Mouse (Mus musculus) gastrocnemius, postnatal 25 days (tissue): Measurements from ENCODE around the gene Spem1. TPM values are rescaled to one million over a fixed set of nuclear protein-coding genes. Genes with fewer than 3 reads are reported as not detected.

Experiments used
- DNase-seq: peaks from one replicate; pipeline ENCODE4 v3.0.0; 2022
- total RNA-seq, 2 experiments: library from RNA; stranded (reverse); gene quantifications; 1 replicate in 1 of 2; 2 replicates in 1 of 2; pipeline ENCODE4 v1.2.3; 2021

The Spem1 gene
- total RNA-seq, 2 experiments from 2014 or later: not detected

DNA sequence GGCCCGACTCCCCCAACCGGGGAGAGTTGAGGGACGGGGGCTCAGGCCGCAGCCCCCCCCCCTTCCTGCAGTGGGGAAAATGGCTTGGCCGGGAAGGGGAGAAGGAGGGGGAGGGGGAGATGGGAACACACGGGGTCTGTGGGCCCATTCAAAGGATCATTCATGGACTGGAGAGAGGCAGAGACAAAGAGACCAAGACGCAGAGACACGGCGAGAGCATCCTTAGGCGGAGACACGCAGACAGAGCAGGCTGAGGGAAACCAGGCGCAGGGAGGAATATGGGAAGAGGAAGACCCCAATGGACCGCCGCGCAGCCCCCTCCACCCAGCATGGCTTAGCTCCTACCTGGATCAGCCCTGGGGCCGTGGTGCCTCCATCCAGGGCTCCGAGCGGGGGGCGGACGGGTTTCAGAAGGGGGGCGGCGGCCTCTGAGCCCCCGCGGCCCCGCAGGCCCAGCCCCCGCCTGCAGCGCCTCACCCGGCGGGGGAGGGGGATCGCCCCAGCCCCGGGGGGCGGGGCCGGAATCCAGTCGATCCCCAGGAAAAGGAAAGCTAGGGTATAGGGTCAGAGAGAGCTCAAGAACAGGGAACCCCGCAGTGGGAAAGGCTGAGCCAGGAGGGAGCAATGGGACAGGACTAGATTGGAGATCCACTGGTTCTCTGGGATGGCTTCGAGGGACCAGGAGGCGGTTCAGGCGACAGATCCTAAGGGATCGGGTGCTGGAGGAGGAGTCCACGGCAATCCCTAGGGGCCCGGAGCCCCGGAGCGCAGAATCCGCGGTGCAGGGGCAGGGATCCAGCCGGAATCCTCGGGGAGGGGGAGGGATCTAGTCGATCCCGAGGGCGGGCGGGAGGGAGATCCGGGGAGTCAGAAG, 15.0 kb upstream of the Spem1 start:
- DNase-seq: peak; percentile 58

DNA sequence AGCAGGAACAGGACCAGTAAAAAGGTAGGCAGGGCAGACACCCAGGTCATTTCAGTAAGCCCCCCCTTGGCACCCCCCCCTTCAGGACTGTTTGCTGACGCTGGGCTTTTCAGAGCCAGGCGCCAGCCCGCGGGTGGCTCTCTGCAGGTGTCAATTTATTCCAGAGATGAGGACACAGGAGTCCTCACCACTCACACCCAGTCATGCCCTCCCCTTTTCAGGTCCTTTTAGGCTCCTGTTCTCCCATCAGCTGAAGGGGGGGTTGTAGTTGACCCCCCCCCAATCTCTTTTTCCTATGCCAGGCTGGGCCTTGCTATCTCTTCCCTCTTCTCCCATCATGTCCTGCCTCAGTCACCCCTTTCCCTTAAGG, 14.0 kb upstream of the Spem1 start:
- no peak for DNase-seq

DNA sequence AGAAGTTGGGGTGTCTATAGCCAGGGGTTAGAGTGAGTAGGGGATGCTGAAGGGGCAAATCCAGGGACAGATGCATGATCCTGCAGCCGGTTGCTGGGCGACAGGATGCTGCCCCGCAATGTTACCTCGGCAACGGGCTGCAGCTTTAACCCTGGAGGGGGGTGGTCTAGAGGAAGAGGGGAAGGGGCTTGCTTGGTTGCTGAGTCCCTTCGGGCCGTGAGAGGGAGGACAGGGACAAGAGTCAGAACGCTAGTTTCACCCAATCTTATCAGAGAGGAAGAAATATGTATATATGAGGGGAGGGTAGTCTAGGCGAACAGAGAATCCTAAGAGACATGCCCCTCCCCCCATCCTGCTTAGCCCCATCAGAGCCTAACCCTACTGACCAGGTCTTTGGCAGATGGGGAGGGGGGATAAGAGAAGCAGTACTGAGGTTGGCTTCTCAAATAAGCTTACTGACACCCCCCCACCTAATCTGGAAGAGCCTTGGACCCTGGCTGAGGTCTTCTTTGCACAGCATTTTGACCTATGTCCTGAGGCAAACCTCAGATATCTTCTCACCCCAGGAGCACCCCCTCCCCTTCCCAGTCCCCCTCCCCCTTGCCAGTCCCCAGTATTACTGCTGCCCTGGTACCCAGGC, 13.5 kb upstream of the Spem1 start:
- DNase-seq: no peak

DNA sequence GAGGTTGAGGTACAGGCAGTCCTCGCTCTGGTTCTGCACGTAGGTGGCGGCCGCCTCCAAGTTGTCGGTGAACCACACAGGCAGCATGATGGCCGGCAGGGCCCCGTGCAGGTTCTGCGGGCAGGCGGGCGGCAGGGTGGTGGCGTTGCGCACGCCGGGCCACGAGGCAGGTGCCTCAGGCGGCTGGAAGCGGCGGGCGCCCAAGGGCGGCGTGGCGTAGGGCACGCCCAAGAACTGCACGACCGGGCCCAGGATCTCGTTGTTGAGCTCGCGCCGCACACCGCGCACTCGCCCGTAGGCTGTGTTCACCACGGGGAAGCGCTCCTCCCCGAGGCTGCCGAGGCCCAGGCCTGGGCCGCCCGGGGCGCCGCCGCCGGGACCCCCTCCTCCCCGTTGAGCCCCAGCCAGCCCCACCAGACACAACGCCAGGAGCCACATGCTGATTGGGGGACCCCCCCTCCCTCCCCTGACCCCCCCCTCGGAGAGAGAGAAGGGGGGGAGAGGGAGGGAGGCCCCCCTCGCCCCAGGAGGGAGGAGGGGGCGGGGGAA, 12.1 kb upstream of the Spem1 start:
- no peak for DNase-seq

DNA sequence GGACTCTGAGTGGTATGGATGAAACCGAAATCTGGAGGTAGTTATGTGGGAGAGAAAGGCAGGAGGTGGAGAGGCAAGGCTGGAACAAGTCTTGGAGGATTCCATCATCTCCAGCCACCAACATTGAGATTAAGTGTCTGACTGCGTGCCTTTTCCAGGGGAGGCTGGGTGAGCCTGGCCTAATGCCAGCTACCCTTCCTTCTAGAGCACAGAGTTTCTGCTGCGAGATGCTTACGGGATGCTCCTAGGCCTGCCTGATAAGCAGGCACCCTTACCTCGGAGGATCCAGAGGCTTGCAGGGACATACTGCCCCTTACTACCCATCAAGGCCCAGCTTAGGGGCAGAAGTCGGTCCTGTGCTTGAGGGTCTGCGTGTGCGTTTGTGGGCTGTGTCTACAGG, 11.6 kb upstream of the Spem1 start:
- no peak for DNase-seq

DNA sequence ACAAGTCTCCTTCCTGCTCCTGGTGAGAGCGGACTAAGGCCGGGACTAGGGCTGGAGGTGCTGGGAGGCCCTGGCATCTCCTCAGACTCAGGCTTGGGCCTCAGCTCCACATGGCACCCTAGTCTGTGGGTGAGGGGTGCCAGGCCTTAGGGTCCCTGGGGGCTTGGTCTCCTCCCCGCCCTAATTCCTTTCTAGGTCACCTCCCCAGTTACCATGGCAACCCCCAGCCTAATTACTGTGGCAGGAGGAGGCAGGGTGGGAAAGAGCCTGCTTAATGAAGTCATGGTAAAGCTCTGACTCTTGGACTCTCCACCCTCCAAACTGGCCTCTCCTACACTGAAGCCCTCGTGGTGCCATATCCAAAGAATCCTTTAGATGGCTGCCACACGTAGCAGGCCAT, 6.9 kb upstream of the Spem1 start:
- no peak for DNase-seq

DNA sequence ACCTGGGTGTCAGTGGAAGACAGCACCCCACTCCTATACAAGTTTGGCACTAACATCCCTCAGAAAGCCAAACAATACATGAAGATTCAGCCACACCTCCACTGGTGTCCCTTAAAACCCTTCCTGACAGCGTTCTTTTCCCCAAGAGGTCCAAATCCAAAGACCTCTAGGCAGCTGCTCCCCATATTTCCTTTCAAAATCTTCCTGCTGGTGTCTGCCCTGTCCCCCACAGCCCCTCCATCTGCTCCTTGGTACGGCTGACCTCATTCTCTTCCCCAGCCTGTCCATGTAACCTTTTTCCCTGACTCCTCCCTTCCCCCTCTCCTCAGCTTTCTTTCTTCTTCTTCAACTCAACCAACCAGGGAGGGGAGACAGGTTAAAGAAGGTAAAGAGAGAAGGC, 1.5 kb upstream of the Spem1 start:
- DNase-seq: no peak

DNA sequence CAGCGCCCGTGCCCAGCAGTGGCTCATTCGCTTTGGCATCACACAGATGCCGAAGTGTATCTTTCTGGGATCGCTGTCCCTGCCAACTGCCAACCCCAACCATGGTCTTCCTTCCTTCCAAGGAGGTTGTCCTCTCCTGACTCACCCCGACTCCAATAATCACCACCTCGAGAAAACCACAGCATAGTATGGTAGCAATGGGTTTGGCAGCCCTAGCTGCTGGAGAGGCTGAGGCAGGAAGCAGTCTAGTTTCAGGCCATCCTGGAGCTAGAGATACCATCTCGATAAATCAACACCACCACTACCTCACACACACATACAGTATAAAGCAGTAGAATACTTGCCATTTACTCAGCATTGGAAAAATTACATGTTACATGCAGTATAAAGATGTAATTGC, 3.1 kb downstream of the Spem1 start:
- DNase-seq: no peak

DNA sequence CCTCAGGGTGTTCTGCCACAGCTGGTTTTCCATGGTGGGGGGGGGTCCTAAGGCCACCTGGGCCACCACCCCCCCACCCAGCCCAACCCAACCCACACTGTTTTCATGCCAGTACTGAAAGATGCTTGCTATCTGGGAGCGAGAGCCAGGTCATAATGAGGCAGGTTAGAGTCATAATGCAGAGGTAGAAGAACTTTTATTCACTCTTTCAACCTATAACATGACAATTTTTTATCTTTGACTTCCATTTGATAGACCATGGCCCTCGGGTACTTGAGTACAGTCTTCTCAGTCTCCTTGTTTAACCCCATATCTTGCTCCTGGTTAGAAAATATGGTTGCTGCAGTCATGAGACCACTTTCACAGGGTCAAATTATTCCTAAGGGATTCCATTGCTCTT, 3.6 kb downstream of the Spem1 start, which contains the start of gene Spem2:
Gene Spem2 (minus strand): TSS at position 101 of the 400 bp plus-strand sequence.
- DNase-seq: no peak

DNA sequence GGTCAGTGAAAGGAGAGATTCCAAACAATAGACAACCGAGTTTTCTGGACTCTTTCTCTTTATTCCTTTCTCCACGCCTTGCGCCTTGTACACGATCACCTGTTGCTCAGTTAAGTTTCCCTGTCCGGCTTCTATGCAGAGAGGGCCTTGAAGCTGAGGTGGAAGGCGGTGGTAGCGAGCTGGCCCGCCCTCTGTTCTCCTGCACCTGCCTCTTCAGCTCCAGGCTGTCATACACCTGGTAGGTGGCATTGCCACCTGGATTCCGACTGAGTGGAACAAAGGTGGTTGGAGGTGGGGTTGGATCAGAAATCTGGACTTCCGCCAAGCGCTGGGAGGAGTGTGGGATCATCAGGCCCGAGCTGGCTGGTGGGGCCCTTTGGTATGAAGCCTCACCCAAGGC, 5.5 kb downstream of the Spem1 start:
- no peak for DNase-seq

DNA sequence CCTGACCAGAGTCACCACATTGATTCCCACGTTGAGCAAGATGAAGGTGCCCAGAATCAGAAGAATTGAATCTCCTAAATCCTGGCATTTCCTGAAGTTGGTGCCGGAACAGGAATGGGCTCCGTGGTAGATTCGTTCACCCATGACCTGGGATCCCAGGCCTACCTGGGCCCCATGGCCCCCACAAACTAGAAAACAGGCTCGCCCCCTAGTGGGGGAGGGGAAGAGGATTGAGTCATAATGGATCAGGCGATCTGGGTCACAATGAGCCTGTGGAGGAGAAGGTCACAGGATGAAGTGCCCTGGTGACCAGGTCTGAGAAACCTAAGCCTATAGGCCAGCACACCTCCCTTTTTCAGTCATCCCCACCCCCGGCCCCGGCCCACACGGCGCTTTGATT, 6.8 kb downstream of the Spem1 start, which contains the start of gene Gm39566:
Gene Gm39566 (minus strand): TSS at position 144 of the 400 bp plus-strand sequence.
- no peak for DNase-seq

DNA sequence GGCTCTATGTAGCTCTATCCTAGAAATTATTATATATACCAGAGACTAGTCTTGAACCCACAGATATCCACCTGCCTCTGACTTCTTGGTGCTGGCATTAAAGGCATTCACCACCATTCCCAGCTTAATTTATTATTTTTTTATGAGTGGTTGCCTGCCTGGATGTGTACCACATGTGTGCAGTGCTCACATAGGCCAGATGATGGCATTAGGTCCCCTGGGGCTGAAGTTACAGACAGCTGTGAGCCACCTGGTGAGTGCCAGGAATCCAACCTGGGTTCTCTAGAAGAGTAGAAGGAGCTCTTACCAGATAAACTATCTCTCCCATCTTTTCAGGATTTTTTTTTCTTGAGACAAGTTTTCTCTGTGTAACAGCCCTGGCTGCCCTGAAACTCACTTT, 11.7 kb downstream of the Spem1 start:
- DNase-seq: no peak

DNA sequence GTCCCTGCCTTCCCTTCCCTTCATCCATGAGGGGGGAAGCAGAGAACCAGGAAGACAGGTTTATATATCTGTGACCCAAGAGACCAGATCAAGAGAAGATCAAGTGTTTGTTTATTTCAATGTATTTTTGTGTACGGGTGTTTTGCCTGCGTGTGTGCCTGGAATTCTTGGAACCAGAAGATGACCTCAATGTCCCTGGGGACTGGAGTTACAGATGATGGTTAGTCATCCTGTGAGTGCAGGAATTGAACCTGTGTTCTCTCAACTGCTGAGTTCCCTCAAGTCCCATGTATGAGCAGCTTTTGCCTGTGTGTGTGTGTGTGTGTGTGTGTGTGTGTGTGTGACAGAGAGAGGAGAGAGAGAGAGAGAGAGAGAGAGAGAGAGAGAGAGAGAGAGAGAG, 14.3 kb downstream of the Spem1 start:
- DNase-seq: no peak

DNA sequence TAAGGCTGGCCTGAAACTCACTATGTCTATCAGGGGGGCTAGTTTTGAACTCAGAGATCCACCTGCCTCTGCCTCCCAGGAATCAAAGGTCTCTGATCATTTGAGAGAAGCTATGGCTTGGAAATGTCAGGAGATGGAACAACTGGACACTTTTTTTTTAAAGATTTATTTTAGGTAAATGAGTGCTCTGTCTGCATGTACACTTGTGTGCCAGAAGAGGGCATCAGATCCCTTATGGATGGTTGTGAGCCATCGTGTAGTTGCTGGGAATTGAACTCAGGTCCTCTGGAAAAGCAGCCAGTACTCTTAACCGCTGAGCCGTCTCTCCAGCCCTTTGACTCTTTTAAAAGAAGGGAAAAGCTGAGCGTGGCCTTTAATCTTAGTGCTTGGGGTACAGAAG, 15.6 kb downstream of the Spem1 start:
- DNase-seq: no peak

DNA sequence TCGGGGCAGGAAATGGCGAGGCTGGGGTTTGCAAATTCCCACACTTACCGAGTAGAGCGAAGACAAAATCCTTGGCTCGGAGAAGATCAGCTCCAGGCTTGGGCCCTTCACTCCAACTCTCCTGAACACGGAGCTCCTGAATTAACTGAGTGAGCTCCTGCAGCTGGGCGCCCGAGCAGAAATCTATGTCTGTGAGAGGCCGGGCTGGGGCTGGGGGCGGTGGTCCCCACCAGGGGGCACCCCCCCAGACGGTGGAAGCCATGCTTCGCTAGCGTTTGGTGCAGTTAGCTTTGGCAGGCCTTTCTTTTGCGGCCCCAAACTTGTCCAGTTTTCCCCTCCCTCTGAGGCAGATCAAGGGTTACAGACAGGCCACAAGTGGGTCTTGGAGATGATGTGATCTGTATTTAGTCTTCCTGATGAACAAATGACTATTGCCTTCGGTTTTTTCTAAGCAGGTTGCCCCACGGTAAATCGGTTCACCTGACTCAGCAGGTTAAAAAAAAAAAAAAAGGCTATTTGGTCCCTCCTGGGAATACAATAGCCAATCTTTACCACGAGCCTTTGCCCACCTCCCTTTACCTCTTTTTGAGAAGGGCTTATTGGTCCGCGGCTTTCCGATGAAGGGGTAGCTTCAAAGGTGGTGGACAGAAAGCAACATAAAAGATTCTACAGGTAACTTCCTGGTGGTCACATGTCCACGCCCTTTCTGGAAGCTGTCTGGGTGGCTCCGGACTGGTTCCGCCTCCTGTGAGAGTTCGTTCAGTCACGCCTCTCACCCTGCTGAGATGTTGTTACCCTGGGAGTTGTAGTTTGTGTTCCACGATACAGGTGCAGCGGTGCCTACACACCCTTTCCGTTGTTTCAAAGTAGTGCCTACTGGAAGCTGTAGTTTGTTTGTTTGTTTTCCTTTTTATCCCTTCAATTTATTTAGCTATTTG, 16.7 kb downstream of the Spem1 start, which contains the start of gene Tmem102:
Gene Tmem102 (minus strand): TSS at position 653 of the 938 bp plus-strand sequence.
- DNase-seq: no peak

DNA sequence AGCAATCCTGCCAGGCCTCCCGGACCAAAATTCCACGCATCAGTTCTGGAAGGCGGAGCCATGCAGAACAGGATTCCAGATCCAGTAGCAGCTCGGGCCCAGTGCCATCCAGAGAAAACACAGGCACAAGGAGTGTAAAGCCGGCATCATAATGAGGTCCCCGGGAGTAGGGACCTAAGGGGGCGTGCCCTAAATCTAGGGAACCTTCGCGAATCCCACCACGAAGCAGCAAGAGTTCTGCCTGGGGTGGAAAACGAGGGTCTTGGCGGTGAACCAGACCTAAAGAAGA, 17.4 kb downstream of the Spem1 start:
- no peak for DNase-seq

DNA sequence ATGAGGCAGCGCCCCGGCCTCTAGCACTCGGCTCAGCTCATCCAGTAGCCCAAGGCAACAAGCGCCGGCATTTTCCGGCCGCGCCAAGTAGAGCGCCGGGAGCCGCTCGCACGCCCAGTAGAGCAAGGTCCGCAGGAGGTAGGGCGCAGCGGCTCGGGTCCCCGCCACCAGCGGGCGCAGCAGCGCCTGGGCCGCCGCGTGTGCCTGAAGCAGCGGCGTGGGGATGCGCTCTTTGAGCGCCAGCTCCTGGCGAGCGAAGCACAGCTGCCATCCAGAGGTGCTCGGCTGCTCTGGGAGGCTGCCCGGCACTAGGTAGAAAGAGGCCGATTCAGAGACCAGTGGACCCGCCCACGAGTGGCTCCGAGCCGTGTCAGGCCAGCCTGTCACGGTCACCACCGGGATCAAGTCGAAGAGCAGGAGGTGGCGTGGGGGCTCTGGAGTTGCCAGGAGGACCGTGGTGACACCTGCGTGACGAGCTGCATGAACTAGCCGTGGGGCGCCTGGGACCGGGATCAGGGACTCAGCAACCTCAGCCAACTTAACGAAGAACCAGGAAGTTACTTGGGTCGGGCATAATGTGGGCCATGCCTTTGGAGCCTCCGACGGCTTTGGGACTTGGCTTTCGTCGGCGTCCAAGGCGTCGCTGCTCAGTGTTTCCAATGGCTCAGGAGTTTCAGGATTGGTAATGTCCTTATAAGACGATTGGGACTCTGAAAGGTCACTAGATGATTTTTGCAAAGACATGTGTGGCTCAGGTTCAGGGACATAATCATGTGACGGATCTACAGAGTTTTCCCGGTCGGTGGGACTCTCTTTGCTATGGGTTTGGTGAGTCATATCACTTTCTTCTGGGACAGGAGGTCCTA, 18.0 kb downstream of the Spem1 start:
- DNase-seq: peak; percentile 82

DNA sequence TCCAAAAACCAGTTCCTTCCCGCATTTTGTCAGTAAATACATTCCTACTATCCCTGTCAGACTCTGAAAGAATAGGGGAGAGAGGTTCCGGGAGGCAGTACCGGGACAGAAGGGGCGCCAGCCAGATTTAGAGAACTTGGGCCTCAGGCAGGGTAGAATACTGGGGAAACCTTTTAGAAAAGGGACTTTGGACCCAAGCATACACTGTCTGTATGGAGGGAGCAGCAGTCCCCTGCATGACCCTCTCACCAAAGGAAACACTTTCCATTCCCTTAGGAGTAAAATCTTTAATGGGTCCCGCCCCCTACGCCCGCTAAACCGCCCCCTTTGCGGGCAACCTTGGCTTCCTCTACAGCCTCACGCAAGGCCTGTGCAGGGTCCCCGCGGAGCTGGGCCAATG, 18.7 kb downstream of the Spem1 start:
- no peak for DNase-seq

DNA sequence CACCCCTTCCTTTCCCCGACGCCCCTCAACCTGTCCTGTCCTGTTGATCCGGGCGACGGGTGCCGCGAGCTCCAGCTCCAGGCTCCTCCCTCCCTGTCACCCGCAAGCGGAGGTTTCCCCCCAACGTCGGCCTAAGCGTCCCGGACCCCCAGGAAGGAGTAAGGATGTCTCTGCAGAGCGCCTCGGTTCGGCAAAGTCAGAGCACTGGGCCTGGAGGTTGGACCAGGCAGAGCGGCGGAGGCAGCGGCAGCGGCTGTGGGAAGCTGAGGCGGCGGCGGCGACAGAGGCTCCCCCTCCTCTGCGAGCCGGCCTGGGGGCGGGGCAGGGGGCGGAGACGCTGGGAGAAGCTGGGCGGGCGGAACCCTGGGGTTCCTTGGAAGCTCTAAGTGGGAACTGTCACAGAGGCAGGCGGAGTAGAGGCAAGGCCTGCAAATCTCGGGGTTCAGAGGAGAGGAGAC, 19.3 kb downstream of the Spem1 start:
- DNase-seq: peak; percentile 88

DNA sequence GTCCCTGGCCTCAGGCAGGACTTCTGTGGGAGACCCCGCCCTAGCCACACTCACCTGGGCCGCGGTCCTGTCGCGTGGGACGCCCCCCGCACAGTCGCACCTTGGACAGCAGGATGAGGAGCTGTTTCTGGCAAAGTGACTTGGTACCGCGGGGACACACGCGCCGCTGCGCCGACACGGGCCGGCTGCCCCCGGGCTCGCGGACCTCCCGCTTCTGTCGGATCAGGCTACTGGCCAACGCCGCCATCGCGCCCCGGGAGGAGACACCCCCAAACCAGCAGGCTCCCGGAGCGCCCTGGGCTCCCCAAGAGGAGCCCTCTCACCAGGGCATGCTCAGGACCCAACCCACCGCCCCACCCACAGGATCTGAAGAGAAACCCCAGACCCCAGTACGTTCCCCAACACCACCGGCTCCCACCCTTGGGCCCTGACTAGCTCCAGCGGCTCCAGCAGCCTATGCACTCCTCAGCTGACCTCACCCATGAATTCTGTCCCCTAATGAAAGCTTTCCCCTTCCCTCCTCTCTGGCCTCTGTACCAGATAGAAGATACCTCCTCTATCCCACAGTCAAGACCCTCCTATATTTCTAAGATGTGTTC, 20.5 kb downstream of the Spem1 start, which contains the start of gene Fgf11:
Gene Fgf11 (minus strand): TSS at position 479 of the 599 bp plus-strand sequence.
- no peak for DNase-seq
